Mouse (Mus musculus) hindbrain, embryonic 10.5 days (tissue): ENCODE measurements around the gene Dnaja4. TPM values are rescaled to one million over a fixed set of nuclear protein-coding genes. Genes with fewer than 3 reads are reported as not detected.

ENCODE experiments used
- polyA plus RNA-seq: library from polyadenylated mRNA; unstranded; fragments of >200 nt; fragmentation: Nextera tagmentation; extraction: Ambion mirVana; gene quantifications from 2 replicates; pipeline ENCODE4 v1.2.1, GENCODE M21; 2016

Dnaja4 gene
- polyA plus RNA-seq, 1 experiment from 2014 or later = 4.5 TPM

Other genes starting within 250 kb of the Dnaja4 start
- gene Dmxl2, start 197.2 kb upstream of the Dnaja4 start, polyA plus RNA-seq = 9.2 and 10.7 TPM in 2 replicates
- gene Sh2d7, start 159.9 kb upstream of the Dnaja4 start, polyA plus RNA-seq = not detected in 2 replicates
- 13.4 and 17.2 TPM in 2 replicates for gene Cib2, start 138.7 kb upstream of the Dnaja4 start, polyA plus RNA-seq
- 108 and 117 TPM in 2 replicates for gene Idh3a, start 112.5 kb upstream of the Dnaja4 start, polyA plus RNA-seq
- gene Acsbg1, start 37.0 kb upstream of the Dnaja4 start, polyA plus RNA-seq = 7.2 and 8.7 TPM in 2 replicates
- 150 and 174 TPM in 2 replicates for gene Wdr61, start 35.6 kb downstream of the Dnaja4 start, polyA plus RNA-seq
- gene Crabp1, start 65.9 kb downstream of the Dnaja4 start, polyA plus RNA-seq = 1,866 and 1,915 TPM in 2 replicates
- 41.6 and 44.1 TPM in 2 replicates for gene Ireb2, start 164.9 kb downstream of the Dnaja4 start, polyA plus RNA-seq
- gene Hykk, start 218.4 kb downstream of the Dnaja4 start, polyA plus RNA-seq = 4.6 and 4.7 TPM in 2 replicates